ENCODE assay signal across 8 mouse cellular contexts in genomic region chr11:101190913-101191907, GRCm38 (mm10). TPM values are rescaled to one million over a fixed set of nuclear protein-coding genes. Genes with fewer than 3 reads are reported as not detected.
DNase-seq lines count a peak whose midpoint lies in the region; ATAC-seq and TF ChIP-seq lines count a peak whose summit lies in the region.
"Had no signal": no experiment of that assay in that cellular context is flagged by ENCODE, and none has a peak within 500 bp of the region (broad histone marks: within the 10 kb centered on the region; RNA-seq: fewer than 3 reads in every experiment).

No protein-coding gene starts in this region.

- 0 out of 2 replicates have a peak, but pooled peaks cover 11% of the 10 kb centered on the region for H3K36me3 ChIP-seq in hindbrain, embryonic 12.5 days
- H3K36me3 ChIP-seq in midbrain, postnatal 0 days (ENCODE audit: insufficient read depth, low read length) = peaks cover 26% of the 10 kb centered on the region

- peak; percentile 66 for DNase-seq in layer of hippocampus, adult 9-11 months
- DNase-seq in layer of hippocampus, postnatal 25 days (ENCODE audit: extremely low spot score in 1 of 2, low spot score in 1 of 2) = no peak
- peak; percentile 74 to 79 for DNase-seq in cerebellum, postnatal 10 days
- peak; percentile 32 for DNase-seq in midbrain, postnatal 0 days (ENCODE audit: low spot score)
- no peak for DNase-seq in retina, embryonic 14.5 days (ENCODE audit: low spot score)
- DNase-seq in gastrocnemius, postnatal 10 days = no peak
- DNase-seq: kidney, adult 2 months had no signal

- no peak overlapping the region for H3K4me3 ChIP-seq in hindbrain, embryonic 12.5 days
- H3K4me3 ChIP-seq in midbrain, postnatal 0 days (ENCODE audit: low read depth, low read length) = no peak overlapping the region

- no peaks in the 10 kb centered on the region for H3K27me3 ChIP-seq in hindbrain, embryonic 12.5 days
- no peaks in the 10 kb centered on the region for H3K27me3 ChIP-seq in midbrain, postnatal 0 days (ENCODE audit: insufficient read depth, low read length)

- no peak for TF ChIP-seq CTCF in midbrain, postnatal 0 days (IDR thresholded peaks at IDR 0.05)

- no peak for ATAC-seq in hindbrain, embryonic 12.5 days (ENCODE audit: low FRiP score)
- ATAC-seq in midbrain, postnatal 0 days (ENCODE audit: low FRiP score) = no peak

- peaks cover 25% of the 10 kb centered on the region for H3K4me1 ChIP-seq in hindbrain, embryonic 12.5 days
- H3K4me1 ChIP-seq in midbrain, postnatal 0 days (ENCODE audit: insufficient read depth, low read length) = no peaks in the 10 kb centered on the region

- no peak overlapping the region for H3K4me2 ChIP-seq in hindbrain, embryonic 12.5 days (replicated peaks)
- no peak overlapping the region for H3K4me2 ChIP-seq in midbrain, postnatal 0 days (ENCODE audit: low read depth, low read length, poor library complexity, severe bottlenecking)

- H3K9me3 ChIP-seq in hindbrain, embryonic 12.5 days (replicated peaks) = no peaks in the 10 kb centered on the region
- no peaks in the 10 kb centered on the region for H3K9me3 ChIP-seq in midbrain, postnatal 0 days (ENCODE audit: low read length)

- WGBS in hindbrain, embryonic 12.5 days = 48% methylated on average over 17 of the region's 17 CpGs
- 53% methylated on average over 17 of the region's 17 CpGs for WGBS in midbrain, postnatal 0 days

- peak overlapping the region; percentile 82; the same call in 1 of the 2 replicates for H3K27ac ChIP-seq in hindbrain, embryonic 12.5 days
- no peak overlapping the region; the same call in 1 of the 2 replicates for H3K27ac ChIP-seq in midbrain, postnatal 0 days (ENCODE audit: low read depth, low read length)

- H3K9ac ChIP-seq in hindbrain, embryonic 12.5 days = no peak overlapping the region
- H3K9ac ChIP-seq in midbrain, postnatal 0 days (replicated peaks; ENCODE audit: low read length, poor library complexity, severe bottlenecking) = no peak overlapping the region

RNA-seq across cellular contexts. Expression of gene Ccr10, which starts 16.0 kb away (rescaled TPM):
- under 1 TPM; 0.21 to 0.25 TPM for total RNA-seq in layer of hippocampus, postnatal 25 days (2021)
- 0.23 and 0.61 TPM in 2 replicates for polyA plus RNA-seq in hindbrain, embryonic 12.5 days (2016; fragmentation: Nextera tagmentation; extraction: Ambion mirVana)
- total RNA-seq in midbrain, postnatal 0 days (2014; rRNA removed) = 0.61 and 1.4 TPM in 2 replicates
- 0.75 and 0.83 TPM in 2 replicates for polyA plus RNA-seq in midbrain, postnatal 0 days (2015; fragmentation: Nextera tagmentation; extraction: Ambion mirVana)
- not detected for total RNA-seq in gastrocnemius, postnatal 10 days (2021)

RNA-seq across cellular contexts. Expression of gene Plekhh3, which starts 20.1 kb away (rescaled TPM):
- total RNA-seq in layer of hippocampus, postnatal 25 days (2021) = 10 to 100 TPM; 13.2 to 14.3 TPM
- 14.3 and 15.4 TPM in 2 replicates for polyA plus RNA-seq in hindbrain, embryonic 12.5 days (2016; fragmentation: Nextera tagmentation; extraction: Ambion mirVana)
- 13.7 and 23.4 TPM in 2 replicates for total RNA-seq in midbrain, postnatal 0 days (2014; rRNA removed)
- 5.8 and 6.2 TPM in 2 replicates for polyA plus RNA-seq in midbrain, postnatal 0 days (2015; fragmentation: Nextera tagmentation; extraction: Ambion mirVana)
- total RNA-seq in gastrocnemius, postnatal 10 days (2021) = 10 to 100 TPM; 33.2 to 36.7 TPM

RNA-seq across cellular contexts. Expression of gene Cntnap1, which starts 20.9 kb away (rescaled TPM):
- total RNA-seq in layer of hippocampus, postnatal 25 days (2021) = 100 to 1,000 TPM; 158 to 169 TPM
- 0.97 and 1.2 TPM in 2 replicates for polyA plus RNA-seq in hindbrain, embryonic 12.5 days (2016; fragmentation: Nextera tagmentation; extraction: Ambion mirVana)
- 12.5 and 15.0 TPM in 2 replicates for total RNA-seq in midbrain, postnatal 0 days (2014; rRNA removed)
- 3.0 and 3.2 TPM in 2 replicates for polyA plus RNA-seq in midbrain, postnatal 0 days (2015; fragmentation: Nextera tagmentation; extraction: Ambion mirVana)
- 1 to 10 TPM; 4.2 to 4.3 TPM for total RNA-seq in gastrocnemius, postnatal 10 days (2021)

RNA-seq across cellular contexts. Expression of gene Ezh1, which starts 35.1 kb away (rescaled TPM):
- total RNA-seq in layer of hippocampus, postnatal 25 days (2021) = 10 to 100 TPM; 57.1 to 62.1 TPM
- 17.3 and 18.5 TPM in 2 replicates for polyA plus RNA-seq in hindbrain, embryonic 12.5 days (2016; fragmentation: Nextera tagmentation; extraction: Ambion mirVana)
- 26.5 and 40.0 TPM in 2 replicates for total RNA-seq in midbrain, postnatal 0 days (2014; rRNA removed)
- polyA plus RNA-seq in midbrain, postnatal 0 days (2015; fragmentation: Nextera tagmentation; extraction: Ambion mirVana) = 25.4 and 25.9 TPM in 2 replicates
- total RNA-seq in gastrocnemius, postnatal 10 days (2021) = 10 to 100 TPM; 17.2 to 17.7 TPM

RNA-seq across cellular contexts. Expression of gene Tubg2, which starts 35.5 kb away (rescaled TPM):
- 10 to 100 TPM; 44.9 to 47.8 TPM for total RNA-seq in layer of hippocampus, postnatal 25 days (2021)
- 10.4 and 12.9 TPM in 2 replicates for polyA plus RNA-seq in hindbrain, embryonic 12.5 days (2016; fragmentation: Nextera tagmentation; extraction: Ambion mirVana)
- 38.4 and 40.6 TPM in 2 replicates for total RNA-seq in midbrain, postnatal 0 days (2014; rRNA removed)
- 86.1 and 93.8 TPM in 2 replicates for polyA plus RNA-seq in midbrain, postnatal 0 days (2015; fragmentation: Nextera tagmentation; extraction: Ambion mirVana)
- total RNA-seq in gastrocnemius, postnatal 10 days (2021) = 1 to 10 TPM; 5.5 to 6.3 TPM

Comparison
In these comparisons a context has a peak if more than half of its experiments do, and no peak if none do; other contexts are left out.
1. DNase-seq: peak in layer of hippocampus, adult 9-11 months (single experiment), cerebellum, postnatal 10 days (2 of 2) and midbrain, postnatal 0 days (single experiment); none in layer of hippocampus, postnatal 25 days (0 of 2), retina, embryonic 14.5 days (single experiment) and gastrocnemius, postnatal 10 days (single experiment).